Mouse (Mus musculus) embryo, embryonic 11 days (tissue): ENCODE measurements around the gene Farsb.

ENCODE experiments used
- DNase-seq: peaks from one replicate; pipeline ENCODE4 v3.0.0-alpha.2; 2015

The Farsb gene

DNA sequence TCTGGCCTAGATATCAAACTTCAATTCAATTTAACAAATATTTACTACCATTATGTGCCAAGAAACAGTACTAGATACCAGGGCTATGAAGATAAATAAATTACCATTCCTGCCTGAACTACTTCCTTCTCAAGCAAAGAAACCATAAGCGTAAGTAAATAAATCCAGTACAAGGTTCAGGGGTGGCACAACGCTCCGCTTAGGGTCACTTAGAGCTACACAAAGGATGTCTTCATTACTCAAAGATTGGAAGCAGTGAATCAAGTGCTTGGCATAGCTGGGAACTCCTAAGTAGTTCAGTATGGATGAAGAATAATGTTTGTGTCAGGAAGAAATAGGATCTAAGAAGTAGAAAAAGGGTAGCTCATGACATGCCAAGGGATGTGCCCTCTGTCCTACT, 5.3 kb downstream of the Farsb start:
- no peak for DNase-seq

- DNase-seq, result no peak
These were observed 16.3 kb downstream of the Farsb start for GRCm38 (mm10) chr1:78472441-78472840.

GRCm38 (mm10) chr1:78454659-78455058, 34.0 kb downstream of the Farsb start:
- peak; percentile 71 for DNase-seq

DNA sequence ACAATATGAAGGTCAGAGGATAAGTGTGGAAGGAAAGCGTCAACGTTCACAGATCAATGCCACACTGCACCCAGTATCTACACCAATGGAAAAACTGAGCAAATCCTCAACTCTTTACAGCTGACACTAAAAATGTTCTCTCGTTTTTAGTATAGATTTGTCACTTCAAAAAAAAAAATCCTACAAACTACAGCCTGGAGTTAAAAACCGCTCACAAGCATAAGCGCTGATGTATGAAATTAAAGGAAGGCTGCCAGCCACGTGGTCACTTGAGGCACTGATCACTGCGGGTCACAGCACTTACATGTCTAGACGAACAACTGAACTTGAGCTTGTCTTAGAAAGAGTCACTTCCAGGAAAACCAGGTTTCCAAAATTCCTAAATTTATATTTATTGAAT, 34.8 kb downstream of the Farsb start:
- DNase-seq, result no peak

GRCm38 (mm10) chr1:78452544-78452943, 36.2 kb downstream of the Farsb start:
- DNase-seq, result no peak

- DNase-seq, result no peak
These were observed 37.4 kb downstream of the Farsb start for GRCm38 (mm10) chr1:78451070-78451854.

DNA sequence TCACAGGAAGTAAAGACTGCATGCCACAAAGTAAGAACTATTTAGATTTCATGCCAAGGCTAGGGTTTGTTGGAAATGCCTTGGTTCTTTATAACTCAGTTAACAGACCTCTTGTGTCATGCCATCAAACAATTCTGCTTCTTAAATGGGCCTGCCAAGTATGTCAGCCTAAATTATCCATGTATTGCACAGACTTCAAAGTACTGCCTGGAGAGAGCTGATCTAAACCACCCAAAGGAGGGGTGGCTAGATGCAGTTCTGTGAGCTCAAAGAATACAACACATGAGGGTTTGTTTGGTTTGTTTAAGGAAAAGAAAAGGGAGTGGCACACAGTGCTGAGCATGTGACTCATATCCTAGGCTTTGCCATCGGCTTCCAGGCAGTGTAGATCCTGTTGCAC, 40.6 kb downstream of the Farsb start:
- no peak for DNase-seq

GRCm38 (mm10) chr1:78446742-78447141, 42.0 kb downstream of the Farsb start:
- no peak for DNase-seq

DNA sequence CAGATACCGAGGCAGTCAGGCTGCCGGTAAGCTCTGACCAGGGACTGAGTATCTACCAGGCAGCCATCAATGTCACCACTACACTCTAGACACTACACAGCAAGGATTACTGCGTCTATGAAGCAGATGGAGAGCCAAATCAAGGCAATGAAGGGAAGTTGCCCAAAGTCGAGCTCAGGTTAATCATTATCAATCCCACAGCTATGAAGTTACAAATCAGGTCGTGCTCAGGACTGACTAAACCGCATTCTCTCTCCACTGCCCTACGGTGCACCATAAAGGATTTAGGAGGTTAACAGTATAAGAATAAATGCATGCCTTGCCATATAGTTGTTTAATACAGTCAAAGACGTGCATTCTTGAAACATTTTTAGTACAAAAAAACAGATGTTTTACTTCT, 42.5 kb downstream of the Farsb start:
- DNase-seq, result no peak

DNA sequence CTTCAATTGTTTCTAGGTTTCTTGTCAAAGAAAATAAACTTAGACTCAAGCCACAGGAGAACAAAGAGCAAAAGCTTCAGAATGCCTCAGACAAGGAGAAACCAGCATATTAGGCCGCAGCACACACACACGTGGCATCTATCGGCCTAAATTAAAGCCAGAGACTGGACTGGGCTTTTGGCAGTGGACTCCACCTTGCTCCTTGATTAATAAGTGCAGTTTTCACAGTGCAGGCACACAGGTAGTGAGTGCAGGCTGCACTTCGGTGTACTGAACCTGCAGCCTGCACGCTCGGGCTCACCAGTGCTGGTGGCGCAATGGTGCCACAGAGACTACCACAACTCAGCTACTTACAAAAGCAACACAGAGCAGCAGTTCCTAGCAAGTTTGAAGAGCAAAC, 45.6 kb downstream of the Farsb start:
- peak; percentile 37 for DNase-seq

GRCm38 (mm10) chr1:78440716-78441115, 48.0 kb downstream of the Farsb start:
- DNase-seq, result no peak

DNA sequence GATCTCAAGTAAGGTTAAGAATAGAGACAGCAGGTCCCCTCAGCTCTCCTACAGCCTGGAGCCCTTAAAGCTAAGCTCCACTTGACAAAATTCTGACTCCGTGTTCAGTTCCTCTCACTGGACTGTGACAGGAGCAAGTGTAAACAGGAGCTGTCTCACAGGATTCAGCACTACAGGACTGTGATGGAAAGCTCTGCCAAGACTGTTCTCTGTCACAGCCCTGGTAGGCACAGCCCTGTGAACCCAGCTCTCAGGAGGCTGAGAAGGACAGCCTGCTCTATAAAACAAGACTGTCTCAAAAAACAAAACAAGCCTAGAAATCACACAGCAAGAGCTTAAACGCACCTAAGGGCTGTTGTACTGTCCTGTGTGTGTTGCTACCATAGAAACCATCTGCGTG, 51.5 kb downstream of the Farsb start:
- no peak for DNase-seq

DNA sequence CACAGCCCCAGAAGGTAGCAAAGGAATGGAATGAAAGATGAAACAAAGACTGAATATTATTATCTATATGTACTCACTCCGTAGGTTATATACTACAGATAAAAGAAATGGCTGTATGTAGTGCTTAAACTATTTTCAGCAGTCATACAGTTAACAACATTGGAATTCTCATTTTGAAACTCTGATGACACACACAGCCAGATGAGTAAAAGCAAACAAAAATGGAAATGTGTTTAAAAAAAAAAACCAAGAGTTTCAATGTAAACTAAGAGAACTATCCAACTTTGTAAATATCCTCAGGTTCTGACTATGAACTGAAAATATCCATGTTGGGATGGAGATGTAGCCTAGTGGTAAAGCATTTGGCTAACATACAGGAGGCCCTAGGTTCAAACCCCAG, 52.3 kb downstream of the Farsb start:
- DNase-seq, result no peak

DNA sequence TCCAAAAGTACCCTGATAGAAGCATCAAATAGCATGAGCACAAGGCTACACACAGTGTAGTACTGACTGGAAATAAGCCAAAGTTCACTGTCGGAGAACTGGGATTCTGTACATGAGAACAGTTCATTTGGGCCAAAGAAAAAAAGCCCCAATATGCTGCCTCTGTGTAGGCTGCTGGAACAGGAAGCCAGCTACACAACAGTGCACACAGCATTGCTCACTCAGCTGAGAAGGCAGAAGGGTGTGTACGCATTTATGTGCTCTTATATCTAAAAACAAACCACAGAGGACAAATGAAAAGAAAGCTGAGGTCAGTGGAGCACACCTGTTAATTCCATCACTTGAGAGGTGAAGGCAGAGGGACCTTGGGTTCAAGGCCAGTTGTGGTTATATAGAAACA, 52.7 kb downstream of the Farsb start:
- no peak for DNase-seq

GRCm38 (mm10) chr1:78433472-78433871, 55.2 kb downstream of the Farsb start:
- no peak for DNase-seq

DNA sequence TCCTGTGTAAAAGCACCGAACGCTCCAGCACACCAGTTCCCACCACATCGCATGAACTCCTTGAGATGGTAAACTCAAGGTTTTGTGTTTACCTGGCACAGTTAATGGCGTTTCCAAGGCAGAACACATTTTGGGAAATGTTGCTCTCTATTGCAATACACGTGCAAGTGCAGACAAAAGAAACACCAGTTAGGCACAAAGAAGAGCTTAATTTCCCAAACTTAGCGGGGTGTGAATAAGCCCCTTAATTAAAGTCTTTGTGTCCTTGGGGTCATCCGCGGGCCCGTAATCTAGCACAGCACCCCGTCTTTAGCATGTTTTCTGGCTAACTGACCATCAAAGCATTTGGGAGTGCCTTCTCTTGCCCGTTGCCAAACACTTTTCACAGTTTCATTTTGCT, 59.8 kb downstream of the Farsb start:
- DNase-seq, result no peak

DNA sequence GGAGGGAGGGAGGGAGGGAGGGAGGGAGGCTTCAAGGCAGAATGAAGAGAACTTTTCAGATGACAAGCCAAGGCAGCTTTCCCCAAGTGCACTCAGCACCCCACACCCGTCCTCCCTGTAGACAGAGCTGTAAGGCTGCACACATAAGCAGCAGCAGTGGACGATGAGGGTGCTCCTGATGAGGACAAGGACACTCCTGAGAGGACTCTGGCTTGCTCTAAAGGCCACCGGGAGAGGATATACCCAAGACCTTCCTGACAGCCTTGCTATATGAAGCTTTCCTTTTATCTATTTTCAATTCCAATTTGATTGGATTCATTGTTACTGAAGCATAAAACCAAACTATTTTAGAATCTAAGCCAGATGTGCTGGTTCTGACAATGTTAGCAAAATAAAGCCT, 61.9 kb downstream of the Farsb start:
- no peak for DNase-seq

DNA sequence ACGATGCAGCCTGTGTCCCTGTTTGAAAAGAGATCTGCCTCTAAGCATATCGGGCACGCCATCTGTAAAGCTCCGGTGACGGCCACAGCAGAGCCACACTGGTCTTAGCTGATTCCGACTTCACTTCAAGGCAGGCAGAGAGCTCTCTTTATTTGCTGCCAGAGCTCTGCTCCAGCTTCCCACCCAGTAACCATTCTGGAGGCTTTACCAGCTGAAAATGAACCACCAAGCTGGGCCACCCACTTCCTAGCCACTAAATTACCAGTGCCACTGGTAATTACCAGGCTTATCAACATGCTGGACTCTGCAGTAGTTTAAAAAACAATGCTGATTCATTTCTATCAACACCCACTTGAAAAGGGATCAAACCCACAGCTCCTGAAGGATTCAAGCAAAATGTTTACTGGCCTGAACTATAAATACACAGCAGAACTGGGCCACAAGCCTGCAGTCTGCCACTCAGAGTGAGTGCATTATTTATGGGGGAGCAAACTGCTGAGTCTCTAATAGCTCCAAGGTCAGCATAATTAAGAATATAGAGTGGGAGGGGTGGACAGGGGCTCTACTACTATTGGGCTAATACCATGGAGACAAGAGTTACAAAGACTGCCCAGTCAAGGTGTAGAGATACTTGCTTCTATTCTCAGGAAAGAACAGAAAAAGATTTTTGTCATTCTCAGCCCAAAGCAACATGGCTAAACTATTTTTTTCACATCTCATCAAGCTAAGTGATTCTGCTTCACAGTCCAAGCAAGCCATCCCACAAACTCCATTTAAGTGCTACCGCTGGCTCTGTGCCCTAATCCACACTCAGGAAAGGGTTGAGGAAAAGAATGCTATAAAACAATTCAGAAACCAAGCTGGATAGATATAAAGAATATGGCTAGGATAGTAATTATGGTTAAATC, 62.6 kb downstream of the Farsb start:
- no peak for DNase-seq

- DNase-seq, result no peak
These were observed 63.4 kb downstream of the Farsb start for GRCm38 (mm10) chr1:78425309-78425708.

DNA sequence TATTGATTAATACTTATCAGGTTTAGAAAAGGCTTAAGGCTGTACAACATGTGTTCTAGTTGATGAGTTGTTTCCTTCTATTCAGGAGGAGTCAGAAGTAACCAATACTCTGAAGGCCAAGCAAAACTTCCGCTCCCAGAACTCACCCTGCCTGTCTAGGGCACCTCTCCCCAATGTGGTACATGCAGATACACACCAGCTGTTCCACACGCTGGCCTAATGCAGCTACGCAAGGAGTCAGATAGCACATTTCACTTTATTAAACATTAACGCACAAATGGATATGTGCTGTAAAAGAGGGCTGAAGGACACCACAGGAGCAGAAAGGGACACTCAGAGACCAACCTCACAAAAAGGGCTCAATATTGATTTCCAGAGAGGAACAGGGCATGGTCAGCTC, 63.8 kb downstream of the Farsb start:
- no peak for DNase-seq

- DNase-seq, result no peak
These were observed 66.1 kb downstream of the Farsb start for GRCm38 (mm10) chr1:78422576-78422975.

DNA sequence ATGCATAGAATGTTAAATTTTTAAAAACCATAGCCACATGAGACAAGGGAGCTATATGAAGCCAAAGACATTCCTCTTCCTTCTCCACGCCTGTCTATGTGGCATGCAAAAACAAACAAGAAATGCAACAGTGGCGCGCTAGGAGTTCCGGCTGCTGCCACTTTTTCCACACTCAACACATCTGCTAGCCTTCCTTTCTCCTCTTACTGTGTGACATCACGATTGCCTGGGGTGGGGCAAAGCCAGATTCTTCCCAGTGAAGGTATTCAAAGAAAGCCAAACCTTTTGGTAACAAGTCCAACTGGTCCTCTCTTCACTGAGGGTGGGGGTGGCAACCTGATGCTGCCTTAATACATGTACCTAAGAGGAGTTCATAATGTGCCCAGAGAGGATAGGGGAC, 66.9 kb downstream of the Farsb start:
- no peak for DNase-seq

- DNase-seq, result no peak
These were observed 68.4 kb downstream of the Farsb start for GRCm38 (mm10) chr1:78420271-78420670.

- DNase-seq, result peak; percentile 88
These were observed 69.1 kb downstream of the Farsb start for GRCm38 (mm10) chr1:78419593-78419992.
